Mouse (Mus musculus): Measurements from ENCODE around the gene Gm20671. TPM values are rescaled to one million over a fixed set of nuclear protein-coding genes. Genes with fewer than 3 reads are reported as not detected.
"Not testable (repeated sequence)": the region's sequence is repeated elsewhere in the genome, so short reads cannot be mapped to it uniquely, and the experiment has no call there.

Gm20671 gene
- total RNA-seq, 2 experiments from 2014 or later = not detected

DNA sequence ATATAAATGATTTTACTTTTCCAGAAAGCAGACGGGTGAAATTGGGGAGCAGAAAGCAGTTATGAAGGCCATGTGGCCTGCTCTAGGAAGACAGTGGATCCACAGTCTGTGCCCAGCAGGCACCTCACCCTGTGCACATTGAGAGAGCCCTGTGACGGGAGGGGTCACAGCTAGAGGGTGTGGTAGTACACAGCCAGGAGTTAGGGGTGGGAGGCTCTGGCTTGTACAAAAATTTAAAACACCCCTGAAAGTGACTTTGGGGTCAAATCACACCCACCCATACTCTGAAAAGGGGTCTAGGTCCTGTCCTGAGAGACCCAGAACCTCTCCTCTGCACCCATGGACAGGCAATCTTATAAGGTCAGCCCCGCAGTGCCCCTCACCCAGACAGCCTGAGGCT lies 90.1 kb downstream of the Gm20671 start:
- DNase-seq (ENCODE audit: low spot score in 2 of 2) = not testable (repeated sequence)

DNA sequence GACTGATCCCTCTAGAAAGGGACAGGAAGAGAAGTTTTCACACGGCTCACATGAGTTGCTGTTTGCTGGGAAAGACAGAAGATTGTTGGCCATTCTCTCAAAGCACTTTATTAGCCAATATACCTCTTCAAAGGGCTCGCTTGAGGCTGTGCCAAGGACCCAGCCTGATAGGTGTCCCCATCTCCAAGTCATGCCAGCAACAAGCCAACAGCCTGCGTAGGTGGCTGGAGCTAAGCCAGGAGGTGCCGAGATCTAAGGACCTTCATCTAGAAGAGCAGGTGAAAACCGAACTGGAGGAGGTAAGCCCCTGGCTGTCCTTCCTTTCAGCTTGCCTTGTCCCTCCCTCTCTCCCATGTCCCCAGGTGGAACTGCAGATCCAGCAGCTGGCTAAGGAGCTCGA lies 91.1 kb downstream of the Gm20671 start:
- DNase-seq (ENCODE audit: low spot score in 2 of 2) = no peak

DNA sequence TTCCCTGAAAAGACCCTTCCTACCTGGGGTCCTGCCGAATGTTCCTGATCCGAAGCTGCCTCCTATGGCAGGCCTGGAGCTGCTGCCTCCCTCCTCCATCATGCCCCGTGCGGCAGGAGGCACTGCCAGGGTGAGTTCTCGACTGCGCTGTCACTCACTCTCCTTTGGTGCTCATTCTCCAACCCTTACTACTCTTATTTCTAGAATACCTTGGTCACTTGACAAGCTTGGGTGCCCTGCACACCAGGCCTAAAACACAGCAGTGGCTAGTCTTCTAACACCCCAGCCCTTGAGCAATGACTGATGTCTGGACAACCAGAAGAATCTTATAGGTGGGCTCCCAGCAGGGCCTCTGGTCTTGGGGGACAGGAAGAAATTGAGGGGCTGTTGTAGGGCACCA lies 93.0 kb downstream of the Gm20671 start:
- not testable (repeated sequence) for DNase-seq (ENCODE audit: low spot score in 2 of 2)

DNA sequence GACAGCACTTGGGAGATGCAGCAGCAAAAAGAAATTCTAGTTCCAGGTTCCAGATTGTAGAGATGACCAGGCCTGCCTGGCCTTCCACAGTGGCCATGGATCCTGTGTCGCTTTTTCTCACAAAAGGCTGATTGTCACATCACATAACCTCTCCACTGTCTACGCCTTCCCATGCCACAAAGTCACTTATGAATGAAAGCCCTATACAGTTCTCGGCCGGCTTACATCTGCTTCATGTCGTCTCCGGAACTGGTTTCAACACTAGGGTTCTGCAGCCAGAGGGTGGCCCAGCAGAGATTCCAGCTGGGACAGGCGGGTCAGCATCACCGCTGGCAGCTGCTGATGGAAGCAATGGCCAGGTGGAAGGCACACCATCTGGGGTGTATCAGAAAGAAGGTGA lies 98.1 kb downstream of the Gm20671 start:
- no peak for DNase-seq (ENCODE audit: low spot score in 2 of 2)

DNA sequence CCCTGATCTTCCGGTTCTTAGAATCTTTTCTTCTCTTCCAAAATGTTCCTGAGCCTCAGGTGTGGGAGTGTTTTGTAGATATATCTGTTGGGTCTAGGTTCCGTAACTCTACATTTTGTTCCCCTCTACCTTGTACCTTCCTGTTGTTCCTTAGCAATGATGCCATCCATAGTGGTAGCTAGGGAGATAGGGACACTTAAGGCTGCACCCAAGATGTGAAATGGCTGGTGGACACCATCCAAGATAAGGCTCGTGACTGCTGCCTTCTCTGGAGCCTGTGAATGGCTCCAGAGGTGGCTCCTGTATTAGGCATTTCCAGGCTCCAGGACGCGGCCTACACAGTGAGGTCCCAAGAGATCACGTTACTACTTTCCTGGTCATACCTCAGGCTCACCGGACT lies 98.6 kb downstream of the Gm20671 start:
- DNase-seq (ENCODE audit: low spot score in 2 of 2) = no peak

DNA sequence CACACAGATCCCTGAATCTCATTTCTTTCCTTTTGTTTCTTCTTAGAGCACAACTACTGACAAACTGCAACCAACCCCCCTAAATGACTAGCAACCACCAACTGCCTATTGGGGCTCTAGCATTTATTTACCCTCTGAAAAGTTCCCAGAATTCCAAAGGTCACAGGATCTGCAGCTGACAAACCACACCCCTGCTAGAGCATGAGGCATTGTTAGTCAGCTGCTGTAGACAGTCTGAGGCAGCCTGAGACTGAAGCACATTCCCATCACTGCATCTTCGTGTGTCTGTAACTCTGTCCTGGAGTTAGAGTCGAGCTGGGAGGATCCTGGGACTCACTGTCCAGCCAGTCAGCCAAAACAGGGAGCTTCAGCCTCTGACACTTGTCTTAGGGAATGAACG lies 101.5 kb downstream of the Gm20671 start:
- DNase-seq (ENCODE audit: low spot score in 2 of 2) = not testable (repeated sequence)

DNA sequence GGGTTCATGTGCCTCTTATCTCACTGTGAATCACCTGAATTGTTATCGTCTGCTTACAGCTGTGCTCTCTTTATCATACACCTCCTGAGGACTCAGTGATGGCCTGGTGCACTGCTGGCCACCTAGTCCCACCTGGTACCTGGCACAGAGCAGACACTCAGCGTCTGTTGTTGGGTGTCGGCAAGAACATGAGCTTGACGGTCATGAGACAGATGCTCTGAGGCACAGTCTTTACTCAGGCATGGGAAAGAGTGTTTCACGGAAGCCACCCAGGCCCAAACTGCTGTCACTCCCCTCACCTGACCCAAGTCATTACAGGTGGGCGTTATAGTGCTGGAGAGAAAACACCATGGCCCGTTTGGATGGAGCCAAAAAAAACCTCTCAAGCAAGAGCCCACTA lies 102.9 kb downstream of the Gm20671 start:
- DNase-seq (ENCODE audit: low spot score in 2 of 2) = no peak

DNA sequence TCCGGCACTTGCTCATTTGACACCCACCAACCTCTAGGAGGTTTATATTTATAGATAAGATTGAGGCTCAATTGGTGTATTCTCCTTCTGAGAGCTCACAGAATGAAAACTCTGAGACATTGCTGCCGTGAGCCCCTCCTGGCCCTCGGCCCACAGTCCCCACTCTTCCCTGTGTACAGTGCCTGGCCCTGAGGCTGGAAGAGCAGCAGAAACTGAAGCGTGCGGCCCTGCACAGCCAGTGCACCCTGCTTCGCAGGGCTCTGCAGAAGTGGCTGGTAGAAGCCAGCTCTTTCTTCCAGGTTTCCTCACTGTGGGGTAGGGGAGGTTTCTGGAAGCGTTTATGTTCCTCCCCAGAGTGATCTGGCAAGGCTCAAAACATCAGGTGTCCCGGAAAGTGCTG lies 104.2 kb downstream of the Gm20671 start:
- DNase-seq (ENCODE audit: low spot score in 2 of 2) = not testable (repeated sequence)

DNA sequence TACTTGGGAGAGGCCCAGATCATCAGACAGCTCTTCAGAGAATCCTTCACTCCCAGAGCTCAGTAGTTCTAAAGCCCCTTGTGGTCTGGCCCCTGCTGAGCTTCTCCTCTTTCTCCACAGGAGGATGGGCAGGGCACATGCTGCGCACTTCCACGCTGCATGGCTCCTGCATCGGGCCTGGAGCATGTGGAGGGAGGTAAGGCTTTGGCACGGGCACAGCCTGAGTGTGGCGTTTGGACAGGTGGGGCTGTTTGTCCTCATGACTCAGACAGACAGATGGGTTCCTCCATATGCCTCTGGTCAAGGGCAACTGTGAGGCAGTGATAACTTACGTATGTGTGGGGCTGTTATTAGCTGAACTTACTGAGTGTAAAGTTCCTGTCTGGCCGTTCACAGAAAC lies 104.6 kb downstream of the Gm20671 start:
- no peak for DNase-seq (ENCODE audit: low spot score in 2 of 2)

DNA sequence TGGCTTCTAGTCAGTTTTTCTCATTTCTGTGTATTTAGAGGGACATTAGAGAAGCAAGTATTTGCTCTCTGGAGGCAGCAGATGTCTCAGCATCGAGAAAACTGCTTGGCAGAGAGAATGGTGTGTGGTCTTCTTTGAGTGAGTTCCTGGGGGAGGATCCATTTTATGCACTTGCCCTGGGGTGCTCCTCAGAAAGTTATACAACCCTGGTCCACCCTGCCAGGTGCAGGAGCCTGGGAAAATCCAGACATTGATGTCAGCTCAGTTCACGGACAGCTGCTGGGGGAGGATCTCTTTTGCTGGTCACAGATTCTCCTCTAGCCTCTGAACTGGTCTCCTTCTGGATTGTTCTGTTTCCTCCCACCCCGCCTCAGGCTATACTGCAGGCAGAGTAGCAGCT lies 105.6 kb downstream of the Gm20671 start:
- no peak for DNase-seq (ENCODE audit: low spot score in 2 of 2)

DNA sequence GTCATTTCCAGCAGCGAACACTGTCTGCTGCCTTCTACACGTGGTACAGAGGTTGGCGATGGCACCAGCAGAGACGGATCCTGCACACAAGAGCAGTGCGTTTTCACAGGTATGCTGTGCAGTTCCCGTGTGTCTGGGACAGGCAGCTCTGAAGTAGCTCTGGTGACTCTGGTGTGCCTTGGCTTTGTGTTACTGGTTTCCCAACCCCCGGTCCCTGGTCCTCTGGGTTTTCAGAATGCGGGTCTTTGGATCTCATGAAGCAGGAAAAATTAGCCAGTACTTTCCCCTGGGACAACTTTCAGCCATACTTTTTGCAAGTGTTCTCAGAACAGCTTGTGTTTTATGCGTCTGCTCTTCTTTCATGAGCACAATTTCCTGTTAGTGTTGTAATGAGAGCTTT lies 106.5 kb downstream of the Gm20671 start:
- no peak for DNase-seq (ENCODE audit: low spot score in 2 of 2)

DNA sequence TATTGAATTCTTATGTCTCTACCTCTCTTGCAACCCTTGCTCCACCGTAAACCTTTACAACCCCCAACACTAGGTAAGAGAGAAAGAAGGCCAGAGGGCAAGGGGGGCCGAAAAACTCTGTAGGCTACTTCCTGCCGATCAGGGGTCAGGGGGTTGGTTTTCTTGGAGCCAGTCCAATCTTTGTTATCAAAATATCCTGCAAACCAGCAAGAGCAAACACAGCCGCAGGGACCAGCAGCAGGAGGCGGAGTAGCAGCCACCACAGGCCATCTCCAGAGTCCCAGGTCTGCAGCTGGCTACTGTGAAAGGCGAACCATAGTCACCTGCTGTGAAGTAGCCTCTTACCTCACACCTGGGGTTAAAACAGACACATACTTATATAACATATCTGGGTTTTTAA lies 108.0 kb downstream of the Gm20671 start:
- no peak for DNase-seq (ENCODE audit: low spot score in 2 of 2)

DNA sequence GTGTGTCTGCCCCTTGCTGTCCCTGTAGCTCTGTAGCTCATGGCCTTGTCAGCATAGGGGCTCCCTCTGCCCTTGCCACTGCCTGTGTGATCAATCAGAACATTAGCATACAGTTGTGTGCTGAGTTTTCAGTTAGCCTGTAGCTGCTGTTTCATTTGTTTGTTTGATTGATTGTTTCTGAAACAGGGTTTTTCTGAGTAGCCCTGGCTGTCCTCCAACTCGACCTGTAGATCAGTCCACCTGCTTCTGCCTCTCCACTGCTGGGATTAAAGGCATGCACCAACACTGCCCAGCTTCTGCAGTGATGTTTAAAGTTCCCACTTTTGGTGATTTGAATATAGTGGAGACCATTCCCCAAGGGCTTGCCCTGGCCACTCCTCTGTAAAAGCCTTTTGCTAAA lies 109.2 kb downstream of the Gm20671 start:
- DNase-seq (ENCODE audit: low spot score in 2 of 2) = no peak

DNA sequence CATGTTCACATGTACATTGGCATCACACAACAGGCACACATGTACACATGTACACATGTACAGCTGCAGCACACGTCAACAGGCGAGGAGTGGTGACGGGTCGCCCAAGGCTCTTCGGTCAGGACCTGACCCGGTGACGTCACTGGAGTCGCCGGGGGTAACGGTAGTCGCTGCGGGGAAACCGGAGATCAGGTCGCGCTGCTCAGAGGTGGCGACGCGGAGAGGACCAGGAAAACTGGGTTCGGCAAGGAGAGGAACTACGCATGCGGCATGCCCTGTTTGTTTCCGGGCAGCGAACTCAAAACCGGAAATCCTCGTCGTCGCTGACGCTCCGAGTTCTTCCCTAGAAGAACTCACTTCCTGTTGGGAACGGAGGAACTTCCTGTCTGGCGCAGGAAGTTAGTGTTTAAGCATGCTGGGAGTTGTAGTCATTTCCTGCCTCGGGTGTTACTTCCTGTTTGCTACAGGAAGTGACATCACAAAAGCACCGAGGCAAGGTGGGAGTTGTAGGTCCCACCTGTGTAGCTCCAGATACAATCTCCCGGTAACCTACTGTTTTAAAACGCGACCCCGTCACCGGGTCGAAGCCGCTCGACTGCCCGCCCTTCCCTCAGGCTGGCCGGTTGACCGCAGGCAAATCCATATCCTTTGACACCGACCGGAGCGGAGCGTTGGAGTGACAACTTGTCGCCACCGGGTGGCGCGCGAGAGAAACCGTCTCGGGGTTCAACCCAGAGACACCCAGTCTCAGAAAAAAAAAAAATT lies 113.0 kb downstream of the Gm20671 start:
- peak; percentile 87 to 92 for DNase-seq (ENCODE audit: low spot score in 2 of 2)

DNA sequence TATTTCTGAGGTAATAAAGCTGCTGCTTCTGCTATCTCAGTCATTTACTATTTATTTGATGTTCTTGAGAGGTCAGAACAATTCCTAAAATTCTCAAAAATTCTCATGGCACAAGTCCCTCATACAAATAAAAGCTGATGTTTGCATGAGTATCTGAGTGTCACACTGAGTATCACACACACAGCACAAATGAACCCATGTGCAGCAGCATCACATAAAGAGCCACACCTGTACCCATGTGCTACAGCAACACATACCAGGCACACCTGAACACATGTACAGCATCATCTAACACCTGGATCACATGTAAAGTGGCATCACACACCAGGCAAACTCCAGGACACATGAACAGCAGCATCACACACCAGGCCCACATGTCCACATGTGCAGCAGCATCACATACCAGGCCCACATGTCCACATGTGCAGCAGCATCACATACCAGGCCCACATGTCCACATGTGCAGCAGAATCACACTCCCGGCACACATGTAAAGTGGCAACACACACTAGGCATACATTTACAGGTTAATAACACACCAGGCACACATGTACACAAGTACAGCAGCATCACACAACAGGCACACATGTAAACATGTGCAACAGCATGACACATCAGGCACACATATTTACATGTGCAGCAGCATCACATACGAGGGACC lies 113.7 kb downstream of the Gm20671 start:
- no peak for DNase-seq (ENCODE audit: low spot score in 2 of 2)

DNA sequence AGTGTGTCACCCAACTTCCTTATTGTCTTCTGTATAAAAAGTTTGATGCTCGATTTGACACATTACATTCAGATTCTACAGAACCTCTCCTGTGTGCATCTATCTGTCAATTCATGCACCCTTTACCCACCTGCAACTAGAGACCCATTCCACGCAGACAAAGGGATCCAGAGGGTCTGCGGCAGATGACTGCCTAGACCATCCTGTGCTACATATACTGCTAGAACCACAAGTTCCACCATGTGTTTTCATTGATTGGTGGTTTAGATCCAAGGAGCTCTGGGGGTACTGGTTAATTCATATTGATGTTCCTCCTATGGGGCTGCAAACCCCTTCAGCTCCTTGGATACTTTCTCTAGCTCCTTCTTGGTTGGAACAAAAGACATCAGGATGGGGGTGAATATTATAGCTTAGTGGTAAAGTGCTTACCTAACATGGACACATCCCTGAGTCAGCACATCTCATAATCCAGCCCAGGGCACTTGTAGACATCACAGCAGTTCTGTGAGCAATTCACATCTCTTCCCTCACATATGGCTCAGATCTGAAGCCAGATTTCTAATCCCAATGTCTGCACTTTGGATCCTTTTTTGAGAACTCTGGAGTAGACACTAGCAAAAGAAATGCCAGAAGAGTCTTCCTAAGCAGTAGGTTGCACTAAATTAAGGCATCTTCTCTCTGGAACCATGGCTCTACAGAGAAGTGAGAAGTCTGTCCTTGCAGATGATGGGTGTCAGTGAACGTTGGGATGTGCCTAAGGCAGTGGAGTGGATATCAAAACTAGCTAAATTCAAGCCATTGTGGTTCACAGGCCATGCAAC lies 114.5 kb downstream of the Gm20671 start:
- no peak for DNase-seq (ENCODE audit: low spot score in 2 of 2)

DNA sequence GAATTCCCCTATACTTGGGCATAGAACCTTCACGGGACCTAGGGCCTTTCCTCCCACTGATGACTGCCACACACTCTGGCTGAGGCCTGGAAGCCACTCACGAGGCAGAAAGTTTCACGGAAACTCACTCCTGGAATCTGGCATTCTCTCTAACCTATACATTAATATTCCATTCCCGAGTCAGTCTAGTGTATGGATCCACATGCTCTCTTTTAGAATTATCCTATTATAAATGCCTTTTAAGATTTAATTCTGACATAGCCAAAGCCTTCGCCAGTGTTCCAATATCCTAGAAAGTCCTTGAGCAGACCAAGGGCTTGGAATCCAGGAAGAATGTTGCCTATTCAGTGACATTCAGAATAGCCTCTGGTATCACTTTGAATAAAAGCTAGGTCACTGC lies 115.4 kb downstream of the Gm20671 start:
- no peak for DNase-seq (ENCODE audit: low spot score in 2 of 2)

DNA sequence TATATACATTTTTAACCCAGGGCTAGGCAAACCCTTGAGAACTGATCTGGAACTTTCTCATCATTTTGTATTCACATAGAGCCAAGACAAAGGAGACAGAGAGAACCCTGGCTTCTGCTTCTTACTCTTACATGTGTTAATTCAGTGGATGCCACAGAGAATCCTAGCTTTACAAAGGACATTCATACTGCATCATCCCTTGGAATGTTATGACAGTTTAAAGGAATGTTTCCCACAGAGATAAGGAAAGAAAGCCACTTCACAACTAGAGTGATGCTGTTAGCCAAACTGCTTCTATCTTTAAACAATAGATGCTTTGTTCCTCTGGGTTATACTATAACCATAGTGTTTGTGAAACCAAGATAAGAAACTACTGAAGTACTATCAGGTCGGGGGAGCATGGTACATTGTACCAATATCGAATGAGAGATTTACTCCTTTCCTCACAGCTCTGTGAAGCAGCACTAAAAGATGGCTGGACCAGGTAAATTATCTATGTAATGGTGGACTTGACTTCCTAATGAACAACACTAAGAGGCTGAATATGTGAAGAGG lies 120.6 kb downstream of the Gm20671 start:
- DNase-seq (ENCODE audit: low spot score in 2 of 2) = no peak

DNA sequence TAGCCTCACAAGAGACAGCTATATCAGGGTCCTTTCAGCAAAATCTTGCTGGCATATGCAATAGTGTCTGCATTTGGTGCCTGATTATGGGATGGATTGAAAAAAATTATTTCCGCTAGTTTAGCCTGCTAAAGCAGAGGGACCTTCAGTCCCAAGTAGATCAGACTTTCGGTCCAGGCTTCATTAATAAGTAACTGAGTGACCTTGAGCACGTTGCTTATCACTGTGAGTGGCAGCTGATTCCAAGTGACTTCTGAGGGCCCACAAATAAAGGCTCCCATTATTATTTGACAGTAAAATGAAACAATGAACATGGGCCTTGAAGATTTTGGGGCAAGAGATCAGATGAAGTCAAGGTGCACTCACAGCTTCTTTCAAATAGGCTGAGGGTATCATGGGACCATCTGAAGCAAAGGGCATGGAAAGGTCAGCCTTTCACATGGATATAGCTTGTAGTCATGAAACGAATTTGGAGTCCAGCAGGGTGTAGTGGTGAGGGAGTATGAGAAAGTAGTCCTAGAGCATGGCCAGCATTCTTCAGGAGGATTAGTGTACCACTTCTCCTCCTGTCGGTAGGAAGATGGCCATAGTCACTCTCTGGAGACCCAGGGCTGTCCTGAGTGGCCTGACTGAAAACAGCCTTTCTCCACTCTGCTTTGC lies 129.6 kb downstream of the Gm20671 start:
- no peak for DNase-seq (ENCODE audit: low spot score in 2 of 2)

DNA sequence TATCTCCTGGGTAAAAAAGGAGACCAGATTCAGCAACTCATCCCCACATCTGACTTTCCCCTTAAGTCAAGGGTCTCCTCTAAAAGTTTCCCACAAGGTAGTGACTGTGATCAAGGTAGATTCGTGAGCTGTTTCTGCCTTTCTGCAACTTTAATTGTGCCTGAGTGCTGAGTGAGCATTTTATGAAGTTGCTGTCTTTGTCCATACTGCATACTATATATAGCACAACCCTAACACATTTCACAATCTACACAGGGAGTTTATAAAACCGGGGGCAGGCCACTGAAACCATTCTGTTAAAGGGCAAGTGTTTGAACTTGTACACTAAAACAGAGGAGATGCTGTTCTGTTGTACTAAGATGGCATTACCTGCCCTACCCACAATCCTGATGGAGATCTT lies 133.5 kb downstream of the Gm20671 start:
- no peak for DNase-seq (ENCODE audit: low spot score in 2 of 2)

Measured in layer of hippocampus, adult 18-20 months (tissue).